Mouse (Mus musculus) limb, embryonic 12.5 days (tissue): ENCODE results near the gene S100a5. TPM values are rescaled to one million over a fixed set of nuclear protein-coding genes. Genes with fewer than 3 reads are reported as not detected.

Experiments used
- ATAC-seq: fragments of 200-750 bp; cut with Nextera tagmentation; 2 replicates; pipeline ENCODE4 v1.8.0; 2017; ENCODE audit warnings: low read depth, moderate TSS enrichment; ENCODE audit not compliant: insufficient number of reproducible peaks, insufficient read depth, low FRiP score, low TSS enrichment
- H3K27ac ChIP-seq: fragments of 300-500 bp; sonication (generic); 2 replicates; pipeline ENCODE4 v1.5.1; 2016; ENCODE audit warnings: mild to moderate bottlenecking, moderate library complexity
- H3K27me3 ChIP-seq: fragments of 300-500 bp; sonication (generic); 2 replicates; pipeline ENCODE4 v1.6.1; 2016; ENCODE audit warnings: mild to moderate bottlenecking, moderate library complexity
- H3K36me3 ChIP-seq: fragments of 300-500 bp; sonication (generic); 2 replicates; pipeline ENCODE4 v1.6.1; 2016; ENCODE audit warnings: mild to moderate bottlenecking, moderate library complexity
- H3K4me1 ChIP-seq: fragments of 300-500 bp; sonication (generic); replicated peaks from 2 replicates; pipeline ENCODE4 v1.6.1; 2016
- H3K4me2 ChIP-seq: fragments of 300-500 bp; sonication (generic); 2 replicates; pipeline ENCODE4 v1.6.1; 2016; ENCODE audit warnings: mild to moderate bottlenecking, moderate library complexity
- H3K4me3 ChIP-seq: fragments of 300-500 bp; sonication (generic); replicated peaks from 2 replicates; pipeline ENCODE4 v1.5.1; 2016; ENCODE audit warnings: mild to moderate bottlenecking
- H3K9ac ChIP-seq: fragments of 300-500 bp; sonication (generic); replicated peaks from 2 replicates; pipeline ENCODE4 v1.6.1; 2016; ENCODE audit warnings: mild to moderate bottlenecking, moderate library complexity
- H3K9me3 ChIP-seq: fragments of 300-500 bp; sonication (generic); 2 replicates; pipeline ENCODE4 v1.6.1; 2016; ENCODE audit warnings: mild to moderate bottlenecking, moderate library complexity
- WGBS: fragments of 180-500 bp; shearing (Covaris S2); methylation state at CpG from one replicate; pipeline ENCODE4 v1.1.7; 2016; 5-methylcytosine and 5-hydroxymethylcytosine counted together
- polyA plus RNA-seq: library from polyadenylated mRNA; unstranded; fragments of >200 nt; fragmentation: Nextera tagmentation; extraction: Ambion mirVana; gene quantifications from 2 replicates; pipeline ENCODE4 v1.2.1, GENCODE M21; 2016

S100a5 gene
- polyA plus RNA-seq, 1 experiment from 2014 or later, result not detected

DNA sequence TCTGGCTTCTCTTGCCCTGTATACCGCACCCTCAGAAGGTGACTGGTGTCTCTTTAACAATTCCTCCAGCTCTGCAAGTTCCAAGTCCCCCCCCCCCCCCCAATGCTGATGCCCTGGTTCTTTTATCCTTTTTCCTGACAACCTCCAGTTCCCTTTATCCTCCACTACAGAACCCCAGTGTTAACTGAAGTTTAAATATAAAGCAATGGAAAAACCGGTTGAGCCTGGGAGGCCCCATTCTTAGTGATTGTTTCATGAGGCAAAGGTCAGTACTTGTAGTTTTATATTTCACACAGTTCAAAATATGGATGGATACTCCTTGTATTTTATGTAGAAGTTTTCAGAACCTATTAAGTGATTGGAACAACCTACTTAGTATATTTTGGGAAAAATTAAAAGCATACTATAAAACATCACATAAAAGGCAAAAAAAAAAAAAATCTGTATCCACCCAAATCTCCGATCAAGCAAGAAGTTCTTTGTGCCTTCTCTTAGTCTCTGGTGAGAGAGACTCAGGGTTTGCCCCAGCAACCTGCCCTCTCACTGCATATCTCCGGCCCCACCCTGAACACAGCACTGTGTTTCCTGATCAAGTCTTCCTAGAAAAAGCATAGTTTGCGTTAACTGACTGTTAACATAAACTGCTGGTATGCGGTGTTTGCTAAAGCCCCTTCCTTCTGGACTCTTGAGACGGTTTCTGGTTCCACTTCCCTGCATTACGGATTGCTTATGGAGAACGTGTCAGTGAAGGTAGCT lies 18.1 kb downstream of the S100a5 start:
- no peak overlapping the region for H3K9ac ChIP-seq
- no peak overlapping the region for H3K4me3 ChIP-seq
- no peak overlapping the region for H3K4me2 ChIP-seq
- H3K27me3 ChIP-seq, result no peaks in the 10 kb centered on the region
- no peaks in the 10 kb centered on the region for H3K9me3 ChIP-seq
- peaks cover 11% of the 10 kb centered on the region for H3K4me1 ChIP-seq
- ATAC-seq, result no peak
- H3K27ac ChIP-seq, result no peak overlapping the region
- no peaks in the 10 kb centered on the region for H3K36me3 ChIP-seq
- 82% methylated on average over 9 of the region's 9 CpGs for WGBS

DNA sequence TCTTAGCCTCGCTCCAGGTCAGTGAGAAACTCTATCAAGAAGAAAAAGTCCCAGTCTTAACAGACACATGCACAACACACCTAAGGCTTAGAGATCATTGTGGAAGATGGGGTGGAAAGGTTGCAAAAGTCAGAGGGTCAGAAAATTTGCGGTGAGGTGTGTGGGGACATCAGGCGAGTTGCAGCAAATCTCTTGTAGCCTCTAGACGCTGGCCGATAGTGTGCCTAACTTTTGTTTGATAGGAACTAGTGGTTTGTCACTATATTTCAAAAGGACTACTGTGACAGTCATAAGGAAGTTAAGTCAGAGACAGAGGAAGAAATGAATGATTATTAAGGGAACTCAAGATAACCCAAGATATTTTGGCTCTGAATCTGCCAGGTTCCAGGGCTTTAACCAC lies 19.0 kb downstream of the S100a5 start:
- WGBS, result 90% methylated on average over 5 of the region's 5 CpGs
- Histone ChIP-seq H3K4me2 (no peak overlapping the region), H3K27me3 (no peaks in the 10 kb centered on the region), H3K36me3 (no peaks in the 10 kb centered on the region), H3K4me1 (peaks cover 11% of the 10 kb centered on the region), H3K4me3 (no peak overlapping the region), H3K9me3 (no peaks in the 10 kb centered on the region), H3K27ac (no peak overlapping the region), H3K9ac (no peak overlapping the region)
- ATAC-seq, result no peak

DNA sequence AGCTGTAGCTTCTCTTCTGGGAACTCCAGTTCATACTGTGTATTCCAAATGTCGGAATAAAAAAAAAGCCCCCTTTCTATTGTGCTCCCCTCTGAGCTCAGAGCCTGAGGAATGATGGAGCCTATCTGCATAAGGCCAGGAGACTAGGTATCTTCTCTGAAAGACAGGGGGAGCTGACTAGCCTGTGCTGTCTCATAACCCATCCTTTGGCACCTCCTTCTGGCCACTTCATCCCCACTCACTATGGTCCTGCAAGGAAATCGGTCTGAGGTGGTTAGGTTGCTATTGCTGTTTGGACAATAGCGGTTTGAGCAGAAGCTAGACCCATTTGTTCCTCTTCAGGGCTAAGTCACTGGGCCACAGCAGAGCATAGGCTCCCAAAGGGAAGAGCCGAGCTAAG lies 19.5 kb downstream of the S100a5 start:
- Histone ChIP-seq H3K9me3 (no peaks in the 10 kb centered on the region), H3K4me3 (no peak overlapping the region), H3K27me3 (no peaks in the 10 kb centered on the region), H3K36me3 (no peaks in the 10 kb centered on the region), H3K27ac (no peak overlapping the region), H3K4me2 (no peak overlapping the region), H3K9ac (no peak overlapping the region), H3K4me1 (peaks cover 11% of the 10 kb centered on the region)
- 58% methylated on average over 4 of the region's 4 CpGs for WGBS
- no peak for ATAC-seq

DNA sequence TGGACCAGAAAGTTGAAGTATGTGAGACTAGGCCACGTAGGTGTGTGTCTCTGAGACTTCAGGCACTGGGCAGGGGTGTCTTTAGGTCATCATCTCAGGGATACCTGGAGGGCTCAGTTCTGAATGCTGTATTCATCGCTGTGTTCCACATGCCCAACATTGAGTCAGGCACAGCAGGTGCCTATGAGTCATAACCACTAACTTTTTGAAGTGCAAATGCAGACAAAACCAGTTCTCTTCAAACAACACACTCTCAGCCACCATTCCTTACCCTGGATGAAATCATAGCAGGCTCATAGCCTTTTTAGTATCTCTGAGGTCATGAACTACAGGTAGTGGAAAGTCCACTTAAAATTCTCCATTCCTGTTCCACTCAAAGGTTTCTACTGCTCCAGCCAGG lies 21.0 kb downstream of the S100a5 start:
- Histone ChIP-seq H3K4me2 (no peak overlapping the region), H3K36me3 (no peaks in the 10 kb centered on the region), H3K4me3 (no peak overlapping the region), H3K27ac (no peak overlapping the region), H3K27me3 (no peaks in the 10 kb centered on the region), H3K9me3 (no peaks in the 10 kb centered on the region), H3K9ac (no peak overlapping the region), H3K4me1 (no peaks in the 10 kb centered on the region)
- ATAC-seq, result no peak
- 68% methylated on average over 2 of the region's 2 CpGs for WGBS

DNA sequence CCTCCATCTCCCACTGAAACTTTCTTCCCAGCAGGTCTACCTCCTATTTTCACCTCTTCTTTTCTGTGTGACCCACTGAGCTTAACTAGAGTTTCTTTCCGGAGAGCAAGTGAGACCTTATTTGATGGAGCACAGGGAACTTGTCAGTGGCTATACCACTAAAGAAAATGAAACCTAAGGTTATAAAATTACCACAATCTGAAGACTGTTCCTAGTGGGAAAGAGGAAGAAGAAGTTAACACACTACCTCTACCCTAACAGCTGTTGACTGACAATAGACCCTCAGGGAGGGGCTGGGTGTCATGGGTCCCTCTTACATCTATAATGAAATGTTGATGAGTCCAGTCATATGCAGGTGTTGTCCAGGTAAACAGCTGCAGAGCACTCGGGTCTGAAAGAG lies 23.7 kb downstream of the S100a5 start:
- 78% methylated on average over 2 of the region's 2 CpGs for WGBS
- Histone ChIP-seq H3K9me3 (no peaks in the 10 kb centered on the region), H3K27me3 (peaks cover 2% of the 10 kb centered on the region; the same call in 1 of the 2 replicates), H3K9ac (no peak overlapping the region), H3K4me2 (no peak overlapping the region), H3K4me3 (no peak overlapping the region), H3K4me1 (no peaks in the 10 kb centered on the region), H3K27ac (no peak overlapping the region), H3K36me3 (no peaks in the 10 kb centered on the region)
- ATAC-seq, result no peak

DNA sequence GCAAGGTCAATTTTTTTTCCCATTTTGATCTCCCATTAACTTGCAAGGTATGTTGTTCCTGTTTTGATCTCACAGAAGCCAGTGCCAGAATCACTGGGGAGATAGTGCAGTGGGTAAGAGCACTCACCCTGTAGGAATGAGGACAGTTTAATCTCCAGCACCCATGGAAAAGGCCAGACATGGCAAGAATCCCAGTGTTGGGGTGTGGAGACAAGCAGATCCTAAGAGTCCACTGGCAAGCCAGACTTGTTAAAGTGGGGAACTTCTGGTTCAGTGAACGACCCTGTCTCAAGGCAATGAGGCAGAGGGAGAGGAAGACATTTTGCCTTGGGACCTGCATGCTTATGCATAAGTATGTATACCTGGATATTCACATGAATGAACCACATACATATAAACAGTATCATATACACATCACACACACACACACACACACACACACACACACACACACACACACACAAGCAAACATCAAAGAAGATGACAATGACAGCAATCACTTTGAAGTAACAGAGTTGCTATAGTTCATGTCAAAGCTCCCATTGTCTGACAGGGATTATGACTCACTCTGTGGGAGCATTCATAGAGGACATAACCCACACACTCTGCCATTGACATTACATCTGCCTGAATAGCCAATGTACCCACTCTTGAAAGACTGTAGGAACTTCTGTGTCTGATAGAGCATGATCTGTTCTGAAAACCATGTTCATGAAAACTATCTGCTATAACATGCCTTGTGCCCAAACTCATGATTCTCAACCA lies 30.4 kb downstream of the S100a5 start:
- Histone ChIP-seq H3K27ac (no peak overlapping the region), H3K4me3 (no peak overlapping the region), H3K4me2 (no peak overlapping the region), H3K9ac (no peak overlapping the region), H3K36me3 (no peaks in the 10 kb centered on the region), H3K27me3 (peaks cover 2% of the 10 kb centered on the region; the same call in 1 of the 2 replicates), H3K4me1 (no peaks in the 10 kb centered on the region), H3K9me3 (no peaks in the 10 kb centered on the region)
- whole genome bisulfite sequencing, result 53% methylated on average over 1 of the region's 1 CpGs
- ATAC-seq, result no peak

DNA sequence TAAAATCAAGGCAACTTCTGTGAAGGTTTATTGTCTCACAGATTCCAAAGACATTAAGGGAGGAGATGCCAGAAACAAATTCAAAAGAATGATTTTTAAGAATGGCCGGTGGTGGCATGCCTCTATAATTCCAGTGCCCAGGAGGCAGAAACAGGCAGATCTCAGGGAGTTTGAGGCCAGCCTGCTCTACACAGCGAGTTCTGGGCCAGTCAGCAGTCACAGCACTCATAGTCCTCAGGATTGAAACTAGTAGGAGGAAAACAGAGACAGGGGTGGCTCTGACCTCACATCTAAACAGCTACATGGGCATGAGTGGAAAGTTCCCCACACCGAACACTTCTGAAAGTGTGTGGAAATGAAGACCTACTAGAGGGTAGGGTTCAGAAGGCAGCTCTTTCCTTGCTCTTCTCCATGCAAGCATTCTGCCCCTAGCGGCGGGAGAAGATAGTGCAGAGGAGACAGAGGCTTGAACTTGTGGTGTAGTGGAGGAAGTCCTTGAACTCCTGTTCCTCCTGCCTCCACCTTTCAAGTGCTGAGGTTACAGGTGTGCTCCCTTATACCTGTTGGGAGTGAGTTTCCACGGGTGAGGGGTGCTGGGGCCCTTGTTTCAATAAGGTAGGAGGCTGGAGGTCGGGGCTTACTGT lies 31.3 kb downstream of the S100a5 start:
- no peak for ATAC-seq
- 52% methylated on average over 7 of the region's 7 CpGs for WGBS
- Histone ChIP-seq H3K4me2 (no peak overlapping the region), H3K27me3 (peaks cover 2% of the 10 kb centered on the region; the same call in 1 of the 2 replicates), H3K9me3 (no peaks in the 10 kb centered on the region), H3K9ac (no peak overlapping the region), H3K4me1 (no peaks in the 10 kb centered on the region), H3K4me3 (no peak overlapping the region), H3K36me3 (no peaks in the 10 kb centered on the region), H3K27ac (no peak overlapping the region)

DNA sequence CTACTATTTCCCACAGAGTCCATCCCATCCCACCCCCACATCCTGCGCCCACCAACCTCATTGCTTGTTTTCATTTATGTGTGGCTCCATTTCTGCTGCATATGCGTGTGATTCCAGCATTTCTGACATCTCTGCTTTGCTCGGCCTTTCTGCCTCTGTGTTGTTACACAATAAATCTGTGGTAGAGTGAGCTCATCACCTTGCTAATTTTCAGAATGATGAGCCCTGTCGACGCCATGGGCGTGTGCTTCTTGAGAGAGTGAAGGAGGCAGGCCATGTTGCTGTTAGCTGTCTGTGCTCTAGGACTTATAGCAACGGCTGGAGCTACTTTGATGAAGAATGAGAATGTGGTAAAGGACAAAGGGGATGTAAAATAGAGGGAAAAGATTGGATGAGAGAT lies 32.7 kb downstream of the S100a5 start:
- no peak overlapping the region for H3K9ac ChIP-seq
- H3K4me2 ChIP-seq, result no peak overlapping the region
- ATAC-seq, result no peak
- no peaks in the 10 kb centered on the region for H3K4me1 ChIP-seq
- no peak overlapping the region for H3K27ac ChIP-seq
- H3K9me3 ChIP-seq, result no peaks in the 10 kb centered on the region
- no peaks in the 10 kb centered on the region for H3K36me3 ChIP-seq
- WGBS, result 79% methylated on average over 7 of the region's 7 CpGs
- no peak overlapping the region for H3K4me3 ChIP-seq
- 0 out of 2 replicates have a peak, but pooled peaks cover under 1% of the 10 kb centered on the region for H3K27me3 ChIP-seq

DNA sequence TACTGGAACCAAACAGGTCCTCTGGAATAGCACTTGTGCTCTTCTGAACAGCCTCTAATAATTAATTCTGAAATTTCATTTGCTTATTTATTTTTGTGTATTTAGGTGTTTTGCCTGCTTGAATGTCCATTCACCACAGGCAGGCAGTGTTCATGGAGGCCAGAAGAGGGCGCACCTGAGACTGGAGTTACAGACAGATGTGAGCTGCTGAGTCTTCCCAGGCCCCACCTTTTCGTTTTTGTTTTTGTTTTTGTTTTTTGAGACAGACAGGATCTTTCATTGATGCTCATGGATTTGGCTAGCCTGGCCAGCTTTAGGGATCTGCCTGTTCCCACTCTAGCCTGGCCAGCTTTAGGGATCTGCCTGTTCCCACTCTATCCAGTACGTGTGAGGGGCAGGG lies 35.9 kb downstream of the S100a5 start:
- 56% methylated on average over 3 of the region's 3 CpGs for WGBS
- H3K9me3 ChIP-seq, result no peaks in the 10 kb centered on the region
- H3K27ac ChIP-seq, result no peak overlapping the region
- H3K27me3 ChIP-seq, result no peaks in the 10 kb centered on the region
- no peak overlapping the region for H3K4me3 ChIP-seq
- no peak overlapping the region for H3K9ac ChIP-seq
- no peaks in the 10 kb centered on the region for H3K36me3 ChIP-seq
- H3K4me1 ChIP-seq, result no peaks in the 10 kb centered on the region
- no peak overlapping the region for H3K4me2 ChIP-seq
- no peak for ATAC-seq

DNA sequence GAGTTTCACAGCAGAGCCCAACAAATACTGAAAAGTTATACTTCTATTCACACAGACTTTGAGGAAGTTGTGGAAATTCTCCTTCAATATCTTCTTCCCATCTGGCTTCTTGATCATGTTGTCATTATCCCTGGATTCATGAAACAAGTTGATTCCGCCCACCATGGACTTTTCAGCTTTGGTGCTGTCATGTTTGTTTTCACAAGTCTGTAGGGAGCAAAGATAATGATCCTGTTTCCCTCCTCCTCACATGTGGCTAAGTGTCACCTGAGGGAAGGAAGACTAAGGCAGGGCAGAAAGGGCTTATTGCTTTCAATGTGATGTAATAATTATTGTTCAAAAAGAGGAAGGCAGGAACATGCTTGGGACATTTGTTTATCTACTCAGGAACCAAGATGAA lies 39.0 kb downstream of the S100a5 start:
- Histone ChIP-seq H3K27ac (no peak overlapping the region), H3K4me1 (no peaks in the 10 kb centered on the region), H3K4me2 (no peak overlapping the region), H3K36me3 (no peaks in the 10 kb centered on the region), H3K9ac (no peak overlapping the region), H3K27me3 (no peaks in the 10 kb centered on the region), H3K4me3 (no peak overlapping the region), H3K9me3 (no peaks in the 10 kb centered on the region)
- no peak for ATAC-seq
- WGBS, result 80% methylated on average over 1 of the region's 1 CpGs

DNA sequence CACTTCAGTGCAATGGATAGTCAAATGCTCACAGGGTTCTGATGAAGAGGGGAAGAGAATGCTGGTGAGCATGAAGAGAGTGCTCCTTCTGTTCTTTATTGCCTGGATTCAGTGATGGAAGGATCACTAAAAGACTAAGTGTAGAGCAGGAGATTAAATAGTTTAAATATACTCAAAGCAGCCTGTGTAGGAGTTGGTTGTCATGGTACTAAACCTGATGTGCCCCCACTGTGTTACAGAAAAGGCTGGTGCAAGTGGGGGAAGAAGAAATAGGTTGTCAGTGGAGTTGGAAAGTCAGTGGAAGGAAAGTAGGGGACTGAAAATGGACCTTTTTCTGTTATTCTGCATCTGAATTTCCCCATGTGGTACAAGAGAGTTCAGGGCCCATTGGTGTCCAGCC lies 40.7 kb downstream of the S100a5 start:
- Histone ChIP-seq H3K4me1 (no peaks in the 10 kb centered on the region), H3K36me3 (no peaks in the 10 kb centered on the region), H3K4me2 (no peak overlapping the region), H3K4me3 (no peak overlapping the region), H3K9me3 (no peaks in the 10 kb centered on the region), H3K9ac (no peak overlapping the region), H3K27ac (no peak overlapping the region), H3K27me3 (peaks cover 10% of the 10 kb centered on the region; the same call in 1 of the 2 replicates)
- ATAC-seq, result no peak
